Mouse (Mus musculus) lung, embryonic 14.5 days (tissue): ENCODE measurements at regions not wholly inside any gene's neighbourhood (a gene's known extent, or its start where the extent isn't known, plus 50 kb on each side); places are given as distances from the start of the nearest gene placed in this dataset.

Experiments
- ATAC-seq: fragments of 200-750 bp; cut with Nextera tagmentation; 2 replicates; pipeline ENCODE4 v1.8.0; 2017; ENCODE audit warnings: mild to moderate bottlenecking, moderate TSS enrichment, moderate library complexity; ENCODE audit not compliant: insufficient read depth
- DNase-seq: peaks from one replicate; pipeline ENCODE4 v3.0.0-alpha.2; 2015
- H3K27ac ChIP-seq: fragments of 300-500 bp; sonication (generic); 2 replicates; pipeline ENCODE4 v1.5.1; 2014; ENCODE audit warnings: low read depth, mild to moderate bottlenecking, moderate library complexity
- H3K27me3 ChIP-seq: fragments of 300-500 bp; sonication (generic); 2 replicates; pipeline ENCODE4 v1.6.1; 2014; ENCODE audit warnings: low read length, control low read depth; ENCODE audit not compliant: insufficient read depth
- H3K36me3 ChIP-seq: fragments of 300-500 bp; sonication (generic); 2 replicates; pipeline ENCODE4 v1.6.1; 2014; ENCODE audit warnings: control low read depth; ENCODE audit not compliant: insufficient read depth
- H3K4me1 ChIP-seq: fragments of 300-500 bp; sonication (generic); 2 replicates; pipeline ENCODE4 v1.6.1; 2014; ENCODE audit warnings: antibody characterized with exemption, control low read depth; ENCODE audit not compliant: insufficient read depth
- H3K4me2 ChIP-seq: fragments of 300-500 bp; sonication (generic); 2 replicates; pipeline ENCODE4 v1.6.1; 2014; ENCODE audit warnings: mild to moderate bottlenecking
- H3K4me3 ChIP-seq: fragments of 300-500 bp; sonication (generic); 2 replicates; pipeline ENCODE4 v1.5.1; 2014; ENCODE audit warnings: low read depth, low read length
- H3K9ac ChIP-seq: fragments of 300-500 bp; sonication (generic); 2 replicates; pipeline ENCODE4 v1.6.1; 2014
- H3K9me3 ChIP-seq: fragments of 300-500 bp; sonication (generic); 2 replicates; pipeline ENCODE4 v1.6.1; 2016; ENCODE audit warnings: low read depth, low read length, control low read depth
- CTCF ChIP-seq: IDR thresholded peaks from 2 replicates; pipeline ENCODE4 v1.5.1; 2016; ENCODE audit warnings: antibody characterized with exemption, low read depth
- WGBS: fragments of 180-500 bp; shearing (Covaris S2); extraction: QIAGEN DNeasy Blood & Tissue Kit; methylation state at CpG from one replicate; pipeline ENCODE4 v1.1.7; 2014; 5-methylcytosine and 5-hydroxymethylcytosine counted together

GRCm38 (mm10) chr1:121227233-121227594 lies 105.2 kb downstream of the Insig2 start:
- H3K27me3 ChIP-seq = no peaks in the 10 kb centered on the region
- ATAC-seq (no peak), DNase-seq (no peak)
- H3K4me3 ChIP-seq = no peak overlapping the region
- H3K4me1 ChIP-seq = no peaks in the 10 kb centered on the region
- H3K9ac ChIP-seq = no peak overlapping the region
- H3K27ac ChIP-seq = no peak overlapping the region
- H3K4me2 ChIP-seq = no peak overlapping the region
- TF ChIP-seq CTCF = no peak
- H3K9me3 ChIP-seq = no peaks in the 10 kb centered on the region
- no peaks in the 10 kb centered on the region for H3K36me3 ChIP-seq
- WGBS = 26% methylated on average over 6 of the region's 6 CpGs

- Histone ChIP-seq H3K9ac (no peak overlapping the region), H3K36me3 (no peaks in the 10 kb centered on the region), H3K27me3 (no peaks in the 10 kb centered on the region), H3K4me2 (no peak overlapping the region), H3K4me3 (no peak overlapping the region), H3K27ac (no peak overlapping the region), H3K4me1 (no peaks in the 10 kb centered on the region), H3K9me3 (no peaks in the 10 kb centered on the region)
- no peak for TF ChIP-seq CTCF
- ATAC-seq = no peak
- WGBS = 29% methylated on average over 6 of the region's 6 CpGs
- no peak for DNase-seq
These were observed 88.8 kb downstream of the Insig2 start for GRCm38 (mm10) chr1:121243576-121243975.

GRCm38 (mm10) chr1:121247556-121247955 lies 84.8 kb downstream of the Insig2 start:
- no peak for DNase-seq
- WGBS = 44% methylated on average over 2 of the region's 2 CpGs
- no peak overlapping the region for H3K9ac ChIP-seq
- H3K27me3 ChIP-seq = no peaks in the 10 kb centered on the region
- H3K27ac ChIP-seq = no peak overlapping the region
- H3K36me3 ChIP-seq = no peaks in the 10 kb centered on the region
- no peaks in the 10 kb centered on the region for H3K9me3 ChIP-seq
- H3K4me3 ChIP-seq = no peak overlapping the region
- H3K4me1 ChIP-seq = no peaks in the 10 kb centered on the region
- ATAC-seq = no peak
- TF ChIP-seq CTCF = no peak
- H3K4me2 ChIP-seq = no peak overlapping the region

- Histone ChIP-seq H3K9me3 (no peaks in the 10 kb centered on the region), H3K4me1 (no peaks in the 10 kb centered on the region), H3K27me3 (no peaks in the 10 kb centered on the region), H3K9ac (no peak overlapping the region), H3K36me3 (no peaks in the 10 kb centered on the region), H3K4me3 (no peak overlapping the region), H3K27ac (no peak overlapping the region), H3K4me2 (no peak overlapping the region)
- DNase-seq (peak; percentile 55), ATAC-seq (no peak)
- TF ChIP-seq CTCF = peak; percentile 48
- 47% methylated on average over 1 of the region's 1 CpGs for WGBS
These were observed 83.3 kb downstream of the Insig2 start for GRCm38 (mm10) chr1:121249081-121249480.

- ATAC-seq (no peak), DNase-seq (no peak)
- no peak overlapping the region for H3K4me3 ChIP-seq
- H3K4me1 ChIP-seq = no peaks in the 10 kb centered on the region
- 88% methylated on average over 4 of the region's 4 CpGs for WGBS
- no peaks in the 10 kb centered on the region for H3K36me3 ChIP-seq
- H3K4me2 ChIP-seq = no peak overlapping the region
- H3K27me3 ChIP-seq = no peaks in the 10 kb centered on the region
- H3K9ac ChIP-seq = no peak overlapping the region
- no peaks in the 10 kb centered on the region for H3K9me3 ChIP-seq
- no peak for TF ChIP-seq CTCF
- H3K27ac ChIP-seq = no peak overlapping the region
These were observed 81.7 kb downstream of the Insig2 start for GRCm38 (mm10) chr1:121250686-121251085.

- H3K27me3 ChIP-seq = no peaks in the 10 kb centered on the region
- ATAC-seq (no peak), DNase-seq (no peak)
- 74% methylated on average over 7 of the region's 7 CpGs for WGBS
- no peaks in the 10 kb centered on the region for H3K4me1 ChIP-seq
- no peak for TF ChIP-seq CTCF
- H3K27ac ChIP-seq = no peak overlapping the region
- H3K36me3 ChIP-seq = no peaks in the 10 kb centered on the region
- no peak overlapping the region for H3K9ac ChIP-seq
- no peak overlapping the region for H3K4me3 ChIP-seq
- no peaks in the 10 kb centered on the region for H3K9me3 ChIP-seq
- no peak overlapping the region for H3K4me2 ChIP-seq
These were observed 80.3 kb downstream of the Insig2 start for GRCm38 (mm10) chr1:121252056-121252455.

GRCm38 (mm10) chr1:121254196-121254595 lies 78.2 kb downstream of the Insig2 start:
- H3K27ac ChIP-seq = no peak overlapping the region
- no peak overlapping the region for H3K9ac ChIP-seq
- no peaks in the 10 kb centered on the region for H3K36me3 ChIP-seq
- H3K27me3 ChIP-seq = no peaks in the 10 kb centered on the region
- no peak overlapping the region for H3K4me2 ChIP-seq
- no peak for ATAC-seq
- H3K4me3 ChIP-seq = no peak overlapping the region
- DNase-seq = no peak
- 52% methylated on average over 9 of the region's 9 CpGs for WGBS
- H3K9me3 ChIP-seq = no peaks in the 10 kb centered on the region
- TF ChIP-seq CTCF = no peak
- no peaks in the 10 kb centered on the region for H3K4me1 ChIP-seq
